Mouse (Mus musculus) midbrain, embryonic 12.5 days (tissue): ENCODE measurements at regions not wholly inside any gene's neighbourhood (a gene's known extent, or its start where the extent isn't known, plus 50 kb on each side); places are given as distances from the start of the nearest gene placed in this dataset.

Experiments used
- ATAC-seq: fragments of 200-750 bp; cut with Nextera tagmentation; 2 replicates; pipeline ENCODE4 v1.8.0; 2017; ENCODE audit warnings: low read depth, moderate TSS enrichment, moderate library complexity; ENCODE audit not compliant: low FRiP score
- H3K27ac ChIP-seq: fragments of 300-500 bp; sonication (generic); replicated peaks from 2 replicates; pipeline ENCODE4 v1.5.1; 2016; ENCODE audit warnings: mild to moderate bottlenecking
- H3K27me3 ChIP-seq: fragments of 300-500 bp; sonication (generic); 2 replicates; pipeline ENCODE4 v1.6.1; 2016; ENCODE audit warnings: mild to moderate bottlenecking
- H3K36me3 ChIP-seq: fragments of 300-500 bp; sonication (generic); 2 replicates; pipeline ENCODE4 v1.6.1; 2016
- H3K4me1 ChIP-seq: fragments of 300-500 bp; sonication (generic); 2 replicates; pipeline ENCODE4 v1.6.1; 2016
- H3K4me2 ChIP-seq: fragments of 300-500 bp; sonication (generic); replicated peaks from 2 replicates; pipeline ENCODE4 v1.6.1; 2016; ENCODE audit warnings: mild to moderate bottlenecking, moderate library complexity
- H3K4me3 ChIP-seq: fragments of 300-500 bp; sonication (generic); 2 replicates; pipeline ENCODE4 v1.5.1; 2016; ENCODE audit warnings: mild to moderate bottlenecking
- H3K9ac ChIP-seq: fragments of 300-500 bp; sonication (generic); replicated peaks from 2 replicates; pipeline ENCODE4 v1.6.1; 2016; ENCODE audit warnings: mild to moderate bottlenecking, moderate library complexity
- H3K9me3 ChIP-seq: fragments of 300-500 bp; sonication (generic); 2 replicates; pipeline ENCODE4 v1.6.1; 2016; ENCODE audit warnings: mild to moderate bottlenecking
- WGBS: fragments of 180-500 bp; shearing (Covaris S2); methylation state at CpG from one replicate; pipeline ENCODE4 v1.1.7; 2016; 5-methylcytosine and 5-hydroxymethylcytosine counted together

- 80% methylated on average over 5 of the region's 5 CpGs for WGBS
- Histone ChIP-seq H3K9ac (no peak overlapping the region), H3K27me3 (peaks cover 15% of the 10 kb centered on the region; the same call in 1 of the 2 replicates), H3K4me3 (no peak overlapping the region), H3K9me3 (no peaks in the 10 kb centered on the region), H3K4me1 (peaks cover 23% of the 10 kb centered on the region), H3K36me3 (no peaks in the 10 kb centered on the region), H3K4me2 (peak overlapping the region; percentile 15), H3K27ac (no peak overlapping the region)
- ATAC-seq, result peak; percentile 27
These were observed 100.1 kb downstream of the Mycn start for GRCm38 (mm10) chr12:12841385-12842238.

DNA sequence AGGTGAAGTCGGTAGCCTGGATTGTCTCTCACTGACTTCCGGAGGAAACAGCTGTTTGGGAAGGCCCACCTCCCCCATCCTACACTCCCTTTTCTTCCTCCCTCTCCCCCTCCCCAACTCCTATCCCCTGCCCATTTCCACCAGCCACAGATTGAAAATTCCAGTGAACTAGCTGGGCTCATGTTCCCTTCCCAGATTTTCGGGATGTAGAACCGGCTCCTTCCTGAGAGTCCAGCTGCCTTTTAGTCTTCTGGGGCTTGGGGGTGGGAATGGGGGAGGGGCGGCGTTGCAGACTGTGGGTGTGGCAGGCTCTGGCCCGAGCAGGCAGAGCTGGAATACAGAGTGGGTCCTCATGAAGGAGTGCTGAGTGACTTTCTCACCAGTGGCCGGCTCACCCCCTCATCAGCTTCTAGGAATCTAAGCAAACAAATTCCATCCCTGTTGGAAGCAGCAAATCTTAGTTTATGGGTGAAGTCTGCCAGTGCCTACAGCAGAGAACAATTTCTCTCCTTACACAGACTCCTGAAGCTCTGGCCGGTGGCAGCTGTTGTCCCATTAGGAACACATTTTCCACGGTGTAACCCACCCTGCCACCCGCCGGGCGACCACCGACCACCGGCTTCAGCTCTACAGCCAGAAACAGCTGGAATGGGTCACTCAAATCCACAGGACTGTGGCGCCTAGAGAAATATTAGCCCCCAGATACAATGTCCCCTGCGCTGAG is 100.9 kb downstream of the Mycn start:
- Histone ChIP-seq H3K36me3 (no peaks in the 10 kb centered on the region), H3K4me2 (peak overlapping the region; percentile 37), H3K9ac (no peak overlapping the region), H3K4me3 (no peak overlapping the region), H3K27me3 (peaks cover 15% of the 10 kb centered on the region; the same call in 1 of the 2 replicates), H3K9me3 (no peaks in the 10 kb centered on the region), H3K4me1 (peaks cover 23% of the 10 kb centered on the region), H3K27ac (no peak overlapping the region)
- ATAC-seq, result peak; percentile 68
- WGBS, result 33% methylated on average over 17 of the region's 17 CpGs

DNA sequence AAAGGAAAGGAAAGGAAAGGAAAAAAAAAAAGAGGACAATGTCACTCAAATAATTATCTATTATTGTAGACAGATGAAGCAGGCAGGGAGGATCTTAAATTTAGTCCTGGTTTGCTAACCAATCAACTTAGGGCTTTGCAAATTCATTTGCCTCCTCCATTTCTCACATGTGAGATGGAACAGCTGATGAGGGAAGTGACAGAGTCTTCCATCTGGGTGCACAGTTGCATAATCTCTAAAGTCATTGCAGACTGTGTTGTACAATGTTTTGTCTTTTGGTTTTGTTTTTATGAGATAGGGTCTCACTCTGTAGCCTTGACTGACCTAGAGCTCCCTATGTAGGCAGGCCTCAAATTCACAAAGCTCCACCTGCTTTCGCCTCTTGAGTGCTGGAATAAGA is 103.9 kb downstream of the Mycn start:
- H3K4me1 ChIP-seq, result peaks cover 23% of the 10 kb centered on the region
- no peak overlapping the region for H3K9ac ChIP-seq
- no peak for ATAC-seq
- 96% methylated on average over 1 of the region's 1 CpGs for WGBS
- no peak overlapping the region for H3K27ac ChIP-seq
- H3K9me3 ChIP-seq, result no peaks in the 10 kb centered on the region
- no peaks in the 10 kb centered on the region for H3K36me3 ChIP-seq
- H3K27me3 ChIP-seq, result peaks cover 9% of the 10 kb centered on the region; the same call in 1 of the 2 replicates
- H3K4me3 ChIP-seq, result no peak overlapping the region
- no peak overlapping the region for H3K4me2 ChIP-seq

- no peaks in the 10 kb centered on the region for H3K36me3 ChIP-seq
- H3K27me3 ChIP-seq, result no peaks in the 10 kb centered on the region
- 30% methylated on average over 13 of the region's 13 CpGs for WGBS
- H3K4me2 ChIP-seq, result 0 out of 2 replicates have a peak overlapping the region, but pooled peaks have one; percentile 4
- peak; percentile 70 for ATAC-seq
- H3K9me3 ChIP-seq, result no peaks in the 10 kb centered on the region
- H3K9ac ChIP-seq, result 0 out of 2 replicates have a peak overlapping the region, but pooled peaks have one; percentile 8
- H3K4me1 ChIP-seq, result peaks cover 18% of the 10 kb centered on the region
- peak overlapping the region; percentile 66 for H3K27ac ChIP-seq
- no peak overlapping the region for H3K4me3 ChIP-seq
These were observed 113.7 kb downstream of the Mycn start for GRCm38 (mm10) chr12:12827821-12828641.

- Histone ChIP-seq H3K27me3 (no peaks in the 10 kb centered on the region), H3K27ac (peak overlapping the region; percentile 66), H3K9me3 (no peaks in the 10 kb centered on the region), H3K4me1 (peaks cover 18% of the 10 kb centered on the region), H3K36me3 (no peaks in the 10 kb centered on the region), H3K4me2 (0 out of 2 replicates have a peak overlapping the region, but pooled peaks have one; percentile 4), H3K4me3 (no peak overlapping the region), H3K9ac (no peak overlapping the region)
- peak; percentile 50; the same call in 1 of the 2 replicates for ATAC-seq
- 51% methylated on average over 9 of the region's 9 CpGs for WGBS
These were observed 114.3 kb downstream of the Mycn start for GRCm38 (mm10) chr12:12827379-12827778.

DNA sequence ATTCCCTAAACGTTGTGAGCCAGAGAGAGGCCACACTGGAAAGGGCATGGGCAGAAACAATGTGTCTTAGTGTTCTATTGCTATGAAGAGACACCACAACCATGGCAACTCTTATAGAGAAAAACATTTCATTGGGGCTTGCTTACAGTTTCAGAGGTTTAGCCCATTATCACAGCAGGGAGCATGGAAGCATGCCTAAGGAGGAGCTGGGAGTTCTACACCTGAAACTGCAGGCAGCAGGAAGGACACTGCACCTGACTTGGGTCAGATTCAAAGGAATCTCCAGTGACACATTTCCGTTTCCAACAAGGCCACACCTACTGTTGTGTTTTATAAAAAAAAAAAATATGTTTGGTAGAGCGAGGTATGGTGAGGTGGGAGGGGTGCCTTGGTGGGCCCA is 115.3 kb downstream of the Mycn start:
- no peak overlapping the region for H3K4me2 ChIP-seq
- whole genome bisulfite sequencing, result 70% methylated on average over 3 of the region's 3 CpGs
- no peaks in the 10 kb centered on the region for H3K36me3 ChIP-seq
- no peaks in the 10 kb centered on the region for H3K27me3 ChIP-seq
- no peak overlapping the region for H3K27ac ChIP-seq
- no peak for ATAC-seq
- H3K4me3 ChIP-seq, result no peak overlapping the region
- no peaks in the 10 kb centered on the region for H3K9me3 ChIP-seq
- H3K4me1 ChIP-seq, result peaks cover 20% of the 10 kb centered on the region
- no peak overlapping the region for H3K9ac ChIP-seq

- 89% methylated on average over 5 of the region's 5 CpGs for WGBS
- ATAC-seq, result no peak
- Histone ChIP-seq H3K27me3 (no peaks in the 10 kb centered on the region), H3K9ac (no peak overlapping the region), H3K4me2 (no peak overlapping the region), H3K36me3 (no peaks in the 10 kb centered on the region), H3K27ac (no peak overlapping the region), H3K9me3 (no peaks in the 10 kb centered on the region), H3K4me1 (peaks cover 22% of the 10 kb centered on the region), H3K4me3 (no peak overlapping the region)
These were observed 115.9 kb downstream of the Mycn start for GRCm38 (mm10) chr12:12825842-12826241.

GRCm38 (mm10) chr12:12821473-12821872 is 120.2 kb downstream of the Mycn start:
- H3K4me1 ChIP-seq, result 0 out of 2 replicates have a peak, but pooled peaks cover 4% of the 10 kb centered on the region
- no peak overlapping the region for H3K27ac ChIP-seq
- no peak; the same call in 1 of the 2 replicates for ATAC-seq
- 68% methylated on average over 7 of the region's 7 CpGs for WGBS
- no peaks in the 10 kb centered on the region for H3K36me3 ChIP-seq
- no peak overlapping the region for H3K9ac ChIP-seq
- H3K4me2 ChIP-seq, result no peak overlapping the region
- no peaks in the 10 kb centered on the region for H3K9me3 ChIP-seq
- no peak overlapping the region for H3K4me3 ChIP-seq
- H3K27me3 ChIP-seq, result no peaks in the 10 kb centered on the region

DNA sequence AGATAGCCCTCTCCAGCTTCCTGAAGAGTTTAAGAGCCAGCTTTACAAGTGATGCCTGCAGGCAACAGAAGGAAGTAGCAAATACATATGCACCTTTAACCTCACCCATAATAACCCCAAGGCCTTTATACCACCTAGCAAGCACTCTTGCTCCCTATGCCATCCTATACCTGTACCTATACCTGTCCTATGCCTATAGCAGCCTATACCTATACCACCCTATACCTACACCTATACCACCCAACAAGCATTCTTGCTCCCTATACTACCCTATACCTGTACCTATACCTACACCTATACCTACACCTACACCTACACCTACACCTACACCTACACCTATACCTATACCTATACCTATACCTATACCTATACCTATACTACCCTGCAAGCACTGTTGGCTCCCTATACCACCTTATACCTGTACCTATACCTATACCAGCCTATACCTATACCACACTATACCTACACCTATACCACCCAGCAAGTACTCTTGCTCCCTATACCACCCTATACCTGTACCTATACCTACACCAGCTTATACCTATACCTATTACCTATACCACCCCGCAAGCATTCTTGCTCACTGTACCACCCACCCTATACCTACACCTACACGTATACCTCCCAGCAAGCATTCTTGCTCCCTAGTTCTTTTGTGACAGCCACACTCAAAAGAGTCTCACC is 120.9 kb downstream of the Mycn start:
- H3K4me3 ChIP-seq, result no peak overlapping the region
- H3K27me3 ChIP-seq, result no peaks in the 10 kb centered on the region
- H3K9me3 ChIP-seq, result no peaks in the 10 kb centered on the region
- WGBS, result 94% methylated on average over 2 of the region's 2 CpGs
- no peak overlapping the region for H3K27ac ChIP-seq
- H3K4me1 ChIP-seq, result 0 out of 2 replicates have a peak, but pooled peaks cover 4% of the 10 kb centered on the region
- peak; percentile 58 for ATAC-seq
- no peak overlapping the region for H3K4me2 ChIP-seq
- no peak overlapping the region for H3K9ac ChIP-seq
- H3K36me3 ChIP-seq, result no peaks in the 10 kb centered on the region

DNA sequence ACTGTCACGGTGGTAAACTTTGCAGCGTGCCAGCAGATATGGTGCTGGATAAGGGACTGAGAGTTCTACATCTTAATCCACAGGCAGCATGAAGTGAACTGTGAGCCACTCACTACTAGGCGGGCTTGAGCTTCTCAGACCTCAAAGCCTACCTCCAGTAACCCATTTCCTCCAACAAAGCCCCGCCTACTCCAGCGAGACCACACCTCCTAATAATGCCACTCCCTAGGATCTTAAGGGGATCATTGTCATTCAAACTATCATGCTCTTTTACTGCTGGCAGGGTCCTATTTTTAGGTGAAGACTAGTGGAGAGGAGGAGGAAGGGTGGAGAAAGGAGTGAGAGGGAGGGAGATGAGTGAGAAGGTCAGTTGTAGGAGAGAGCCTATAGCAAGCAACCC is 122.0 kb downstream of the Mycn start:
- no peak overlapping the region for H3K4me3 ChIP-seq
- H3K36me3 ChIP-seq, result no peaks in the 10 kb centered on the region
- no peaks in the 10 kb centered on the region for H3K9me3 ChIP-seq
- no peak for ATAC-seq
- no peak overlapping the region for H3K27ac ChIP-seq
- 0 out of 2 replicates have a peak, but pooled peaks cover 4% of the 10 kb centered on the region for H3K4me1 ChIP-seq
- no peak overlapping the region for H3K4me2 ChIP-seq
- H3K27me3 ChIP-seq, result no peaks in the 10 kb centered on the region
- WGBS, result 73% methylated on average over 5 of the region's 5 CpGs
- no peak overlapping the region for H3K9ac ChIP-seq

DNA sequence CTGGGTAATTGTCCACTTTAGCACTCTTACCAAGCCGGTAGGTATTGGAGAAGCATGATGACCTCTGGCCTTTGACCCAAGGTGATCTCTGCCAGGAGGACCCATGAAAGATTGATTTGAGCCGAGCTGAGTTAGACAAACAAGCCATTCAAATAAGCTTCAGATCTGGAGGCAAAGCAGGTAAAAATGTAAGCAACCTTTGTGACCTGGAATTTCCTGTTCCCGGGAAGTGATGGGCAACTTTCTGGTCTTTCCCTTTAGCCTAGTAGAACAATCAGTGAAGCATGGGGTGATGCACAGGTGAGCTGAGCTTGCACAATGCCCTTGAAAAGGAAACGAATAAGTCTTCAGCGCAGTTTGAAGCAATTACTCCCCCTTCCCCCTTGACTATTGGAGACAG is 127.0 kb downstream of the Mycn start:
- Histone ChIP-seq H3K9ac (no peak overlapping the region), H3K36me3 (no peaks in the 10 kb centered on the region), H3K4me2 (no peak overlapping the region), H3K27me3 (no peaks in the 10 kb centered on the region), H3K27ac (no peak overlapping the region), H3K4me1 (peaks cover 28% of the 10 kb centered on the region), H3K4me3 (no peak overlapping the region), H3K9me3 (no peaks in the 10 kb centered on the region)
- 69% methylated on average over 5 of the region's 5 CpGs for WGBS
- no peak for ATAC-seq
